Mouse (Mus musculus) heart, embryonic 11.5 days (tissue): ENCODE measurements around the gene Kctd19. TPM values are rescaled to one million over a fixed set of nuclear protein-coding genes. Genes with fewer than 3 reads are reported as not detected.

Experiments
- ATAC-seq: fragments of 200-750 bp; cut with Nextera tagmentation; replicated peaks from 2 replicates; pipeline ENCODE4 v1.8.0; 2017; ENCODE audit warnings: moderate library complexity; ENCODE audit not compliant: insufficient number of reproducible peaks, low FRiP score, low TSS enrichment
- H3K27ac ChIP-seq: fragments of 300-500 bp; sonication (generic); 2 replicates; pipeline ENCODE4 v1.5.1; 2014; ENCODE audit warnings: mild to moderate bottlenecking, low read depth, low read length
- H3K27me3 ChIP-seq: fragments of 300-500 bp; sonication (generic); 2 replicates; pipeline ENCODE4 v1.6.1; 2014; ENCODE audit warnings: mild to moderate bottlenecking, low read length, mixed read lengths; ENCODE audit not compliant: control insufficient read depth, insufficient read depth
- H3K36me3 ChIP-seq: fragments of 300-500 bp; sonication (generic); 2 replicates; pipeline ENCODE4 v1.6.1; 2014; ENCODE audit warnings: mild to moderate bottlenecking, low read length, moderate library complexity, mixed read lengths; ENCODE audit not compliant: control insufficient read depth, insufficient read depth
- H3K4me1 ChIP-seq: fragments of 300-500 bp; sonication (generic); 2 replicates; pipeline ENCODE4 v1.6.1; 2014; ENCODE audit warnings: low read length; ENCODE audit not compliant: control insufficient read depth, insufficient read depth
- H3K4me2 ChIP-seq: fragments of 300-500 bp; sonication (generic); 2 replicates; pipeline ENCODE4 v1.6.1; 2014; ENCODE audit warnings: mild to moderate bottlenecking, moderate library complexity
- H3K4me3 ChIP-seq: fragments of 300-500 bp; sonication (generic); 2 replicates; pipeline ENCODE4 v1.5.1; 2014; ENCODE audit warnings: low read depth, low read length
- H3K9ac ChIP-seq: fragments of 300-500 bp; sonication (generic); 2 replicates; pipeline ENCODE4 v1.6.1; 2014; ENCODE audit warnings: mild to moderate bottlenecking, low read depth, low read length, moderate library complexity
- H3K9me3 ChIP-seq: fragments of 300-500 bp; sonication (generic); replicated peaks from 2 replicates; pipeline ENCODE4 v1.6.1; 2016; ENCODE audit warnings: low read length; ENCODE audit not compliant: control insufficient read depth
- WGBS: fragments of 180-500 bp; shearing (Covaris S2); extraction: QIAGEN DNeasy Blood & Tissue Kit; methylation state at CpG from one replicate; pipeline ENCODE4 v1.1.7; 2014; ENCODE audit not compliant: insufficient replicate concordance; 5-methylcytosine and 5-hydroxymethylcytosine counted together
- polyA plus RNA-seq: library from polyadenylated mRNA; unstranded; fragments of >200 nt; fragmentation: Nextera tagmentation; extraction: Ambion mirVana; gene quantifications from 2 replicates; pipeline ENCODE4 v1.2.1, GENCODE M21; 2014

Gene Kctd19
- polyA plus RNA-seq, 1 experiment from 2014 or later, result not detected

DNA sequence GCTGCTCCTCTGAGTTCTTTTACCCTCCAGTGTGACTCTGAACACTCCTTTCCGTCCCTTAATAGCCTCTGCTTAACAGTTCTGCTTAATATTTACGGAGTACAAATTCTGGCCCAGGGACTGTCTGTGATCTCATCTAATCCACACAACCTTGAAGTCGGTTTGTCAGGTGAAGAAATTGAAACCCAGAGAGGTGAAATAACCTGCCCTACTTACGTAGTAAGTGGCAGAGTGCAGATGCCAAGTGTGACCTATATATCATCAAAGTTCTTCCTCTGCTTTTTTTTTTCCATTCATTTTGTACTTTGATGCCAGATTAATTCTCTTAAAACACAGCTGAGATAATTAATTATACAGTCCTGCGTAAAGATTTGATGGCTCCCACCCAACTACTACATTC is 20.8 kb upstream of the Kctd19 start:
- Histone ChIP-seq H3K9ac (no peak overlapping the region), H3K9me3 (no peaks in the 10 kb centered on the region), H3K36me3 (no peaks in the 10 kb centered on the region), H3K4me3 (no peak overlapping the region), H3K27me3 (no peaks in the 10 kb centered on the region), H3K4me2 (no peak overlapping the region), H3K4me1 (no peaks in the 10 kb centered on the region), H3K27ac (no peak overlapping the region)
- no peak for ATAC-seq
- WGBS, result 75% methylated on average over 5 of the region's 5 CpGs

DNA sequence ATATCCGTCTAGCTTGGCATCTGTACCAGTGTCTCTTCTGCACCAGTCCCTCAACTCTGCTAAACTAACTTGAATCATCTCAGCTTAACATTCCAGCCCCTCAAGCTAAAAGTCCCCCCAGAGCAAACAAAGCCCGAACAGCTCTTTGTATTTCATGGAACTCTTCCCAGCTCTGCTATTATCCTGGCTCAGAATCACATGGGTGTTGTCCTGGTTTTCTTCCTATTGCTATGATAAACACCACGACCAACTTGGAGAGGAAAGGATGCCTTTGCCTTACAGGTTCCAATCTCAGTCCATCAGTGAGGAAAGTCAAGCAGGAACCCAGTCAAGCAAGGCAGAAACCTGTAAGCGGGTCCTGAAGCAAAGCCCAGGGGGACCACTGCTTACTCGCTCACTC is 20.2 kb upstream of the Kctd19 start:
- ATAC-seq, result no peak
- H3K36me3 ChIP-seq, result no peaks in the 10 kb centered on the region
- H3K9me3 ChIP-seq, result no peaks in the 10 kb centered on the region
- H3K27me3 ChIP-seq, result no peaks in the 10 kb centered on the region
- H3K4me1 ChIP-seq, result no peaks in the 10 kb centered on the region
- H3K27ac ChIP-seq, result no peak overlapping the region
- H3K4me3 ChIP-seq, result no peak overlapping the region
- 52% methylated on average over 5 of the region's 5 CpGs for WGBS
- no peak overlapping the region for H3K4me2 ChIP-seq
- H3K9ac ChIP-seq, result no peak overlapping the region

DNA sequence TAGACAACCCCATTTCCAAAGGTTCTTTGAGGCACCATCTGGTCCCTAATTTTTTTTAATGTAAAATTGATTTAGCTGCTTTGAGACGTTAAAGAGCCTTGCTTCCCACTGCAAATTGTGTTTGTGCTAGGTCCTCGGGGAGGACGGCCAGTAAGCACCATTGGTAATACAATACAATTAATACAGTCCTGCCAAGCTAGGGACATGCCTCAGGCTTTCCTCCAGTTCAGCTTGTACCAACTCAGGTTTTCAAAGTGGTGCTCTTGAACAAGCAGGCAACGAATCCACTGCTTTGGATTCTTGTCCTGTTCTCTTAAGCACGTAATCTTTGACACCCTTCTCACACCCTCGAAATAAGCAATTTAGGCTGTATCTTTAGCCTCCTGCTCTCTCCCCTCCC is 19.7 kb upstream of the Kctd19 start:
- H3K9me3 ChIP-seq, result no peaks in the 10 kb centered on the region
- H3K9ac ChIP-seq, result no peak overlapping the region
- no peak overlapping the region for H3K27ac ChIP-seq
- WGBS, result 66% methylated on average over 6 of the region's 6 CpGs
- no peaks in the 10 kb centered on the region for H3K4me1 ChIP-seq
- no peaks in the 10 kb centered on the region for H3K36me3 ChIP-seq
- no peak overlapping the region for H3K4me3 ChIP-seq
- ATAC-seq, result no peak
- no peak overlapping the region for H3K4me2 ChIP-seq
- H3K27me3 ChIP-seq, result no peaks in the 10 kb centered on the region

DNA sequence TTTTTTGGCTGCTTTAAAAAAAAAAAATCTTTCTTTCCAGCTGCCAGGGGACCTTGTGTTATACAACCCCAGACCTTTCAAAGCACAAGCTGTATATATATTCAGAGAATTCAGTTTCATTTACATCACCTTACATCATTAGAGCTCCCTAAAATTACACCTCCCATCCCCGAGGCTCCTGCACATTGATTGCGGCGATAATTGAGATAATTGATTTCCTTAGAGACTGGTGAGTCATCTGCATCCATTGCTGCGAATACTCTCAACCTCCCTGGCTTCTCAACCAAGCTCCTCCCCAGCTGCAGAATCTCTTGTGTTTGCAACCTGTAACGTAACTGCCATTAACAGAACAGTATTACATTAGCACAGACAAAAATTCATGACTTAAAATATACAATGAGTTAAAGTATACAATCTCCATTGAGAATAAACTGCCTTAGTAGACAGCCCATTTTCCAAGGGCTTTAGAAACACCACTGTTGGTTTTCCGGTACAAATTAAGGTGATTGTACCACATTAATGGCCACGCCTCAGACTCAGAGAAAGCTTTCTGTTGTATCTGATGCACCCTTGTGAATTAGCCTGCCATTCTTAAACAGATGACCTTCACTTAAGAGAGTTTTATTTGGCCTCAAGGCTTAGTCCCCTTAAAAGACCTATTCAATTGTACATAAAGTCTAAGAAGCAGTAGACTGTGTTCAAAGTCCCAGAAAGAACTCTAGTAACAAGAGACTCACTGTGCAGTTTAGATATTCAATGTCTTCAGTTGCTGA is 18.6 kb upstream of the Kctd19 start:
- Histone ChIP-seq H3K27me3 (no peaks in the 10 kb centered on the region), H3K4me2 (no peak overlapping the region), H3K4me1 (no peaks in the 10 kb centered on the region), H3K4me3 (no peak overlapping the region), H3K9ac (no peak overlapping the region), H3K27ac (no peak overlapping the region), H3K36me3 (no peaks in the 10 kb centered on the region), H3K9me3 (no peaks in the 10 kb centered on the region)
- ATAC-seq, result no peak
- WGBS, result 65% methylated on average over 7 of the region's 7 CpGs

DNA sequence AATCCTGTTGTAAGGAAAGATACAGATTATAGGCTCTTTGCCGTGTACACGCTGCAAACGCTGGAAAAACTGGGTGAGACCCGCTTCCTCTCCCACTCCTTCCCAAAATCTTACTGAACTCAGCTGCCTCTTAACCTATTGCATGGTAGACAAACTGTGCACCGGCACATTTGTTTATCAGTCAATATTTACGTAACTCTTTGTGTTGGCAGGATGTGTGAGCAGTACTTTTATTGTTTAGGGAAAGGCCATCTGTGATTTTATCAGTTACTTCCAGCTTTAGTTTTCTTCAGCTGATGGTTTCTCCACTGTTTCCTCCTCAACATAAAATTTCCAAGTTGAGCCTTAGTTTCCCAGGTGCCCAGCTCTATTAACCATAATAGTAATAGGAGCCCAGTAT is 13.6 kb upstream of the Kctd19 start:
- Histone ChIP-seq H3K4me2 (no peak overlapping the region), H3K36me3 (no peaks in the 10 kb centered on the region), H3K27ac (no peak overlapping the region), H3K27me3 (no peaks in the 10 kb centered on the region), H3K9me3 (no peaks in the 10 kb centered on the region), H3K4me1 (no peaks in the 10 kb centered on the region), H3K4me3 (no peak overlapping the region), H3K9ac (no peak overlapping the region)
- WGBS, result 57% methylated on average over 6 of the region's 6 CpGs
- no peak for ATAC-seq

DNA sequence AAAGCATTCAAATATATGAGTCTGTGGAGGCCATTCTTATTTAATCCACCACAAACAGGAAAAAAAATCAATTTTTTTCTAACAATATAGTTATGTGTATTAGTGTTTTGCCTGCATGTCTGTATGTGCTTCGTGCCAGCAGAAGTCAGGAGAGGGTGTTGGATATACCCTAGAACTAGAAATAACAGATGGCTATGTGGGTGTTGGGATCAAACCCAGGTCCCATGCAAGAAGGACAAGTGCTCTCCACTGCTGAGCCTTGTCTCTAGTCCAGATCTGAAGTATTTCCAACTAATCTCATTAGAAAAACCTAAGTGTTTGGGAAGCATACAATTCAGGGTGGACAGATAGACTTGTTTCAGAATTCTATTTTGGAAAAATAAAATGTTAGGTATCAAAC is 8.7 kb upstream of the Kctd19 start:
- Histone ChIP-seq H3K4me3 (no peak overlapping the region), H3K36me3 (no peaks in the 10 kb centered on the region), H3K9me3 (no peaks in the 10 kb centered on the region), H3K9ac (no peak overlapping the region), H3K4me1 (no peaks in the 10 kb centered on the region), H3K4me2 (no peak overlapping the region), H3K27ac (no peak overlapping the region), H3K27me3 (no peaks in the 10 kb centered on the region)
- no peak for ATAC-seq
- WGBS, result 62% methylated on average over 1 of the region's 1 CpGs

DNA sequence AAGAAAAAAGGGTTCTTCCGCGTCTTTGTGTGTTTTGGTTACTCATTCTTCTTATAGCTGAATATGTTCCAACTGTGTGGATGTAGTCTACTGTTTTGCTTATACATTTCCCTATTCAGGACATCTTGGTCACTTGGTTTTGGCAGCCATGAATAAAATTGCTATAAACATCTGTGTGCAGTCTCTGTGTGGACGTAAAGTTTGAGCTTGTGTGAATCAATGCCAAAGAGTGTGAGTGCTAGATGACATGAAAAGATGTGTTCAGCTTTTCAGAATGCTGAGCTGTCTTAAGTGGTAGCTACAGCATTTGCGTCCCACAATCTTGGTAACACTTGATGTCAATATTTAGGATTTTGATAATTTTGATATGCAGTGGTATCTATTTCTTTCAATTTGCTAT is 6.5 kb upstream of the Kctd19 start:
- Histone ChIP-seq H3K4me3 (no peak overlapping the region), H3K4me2 (no peak overlapping the region), H3K27ac (no peak overlapping the region), H3K9ac (no peak overlapping the region), H3K9me3 (no peaks in the 10 kb centered on the region), H3K4me1 (no peaks in the 10 kb centered on the region), H3K27me3 (0 out of 2 replicates have a peak, but pooled peaks cover 3% of the 10 kb centered on the region), H3K36me3 (no peaks in the 10 kb centered on the region)
- 83% methylated on average over 4 of the region's 4 CpGs for WGBS
- no peak for ATAC-seq

DNA sequence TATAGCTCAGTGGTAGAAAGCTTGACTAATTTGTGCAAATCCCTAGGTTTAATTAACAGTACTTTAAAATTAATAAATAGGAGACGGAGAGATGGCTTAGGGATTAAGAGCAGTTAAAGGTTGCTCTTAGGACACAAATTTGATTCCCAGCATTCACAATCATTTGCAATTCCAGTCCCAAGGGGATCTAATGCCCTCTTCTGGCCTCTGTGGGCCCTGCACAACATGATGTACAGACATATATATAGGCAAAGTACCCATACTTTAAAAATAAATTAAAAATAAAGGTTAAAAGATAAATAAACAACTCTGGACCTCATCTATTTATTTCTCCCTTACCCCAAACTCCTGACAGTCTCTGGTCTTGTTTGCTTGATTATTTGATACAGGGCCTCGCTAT is 5.7 kb upstream of the Kctd19 start:
- Histone ChIP-seq H3K4me2 (no peak overlapping the region), H3K4me1 (no peaks in the 10 kb centered on the region), H3K9ac (no peak overlapping the region), H3K27me3 (peaks cover 7% of the 10 kb centered on the region), H3K27ac (no peak overlapping the region), H3K4me3 (no peak overlapping the region), H3K9me3 (no peaks in the 10 kb centered on the region), H3K36me3 (no peaks in the 10 kb centered on the region)
- WGBS, result 73% methylated on average over 2 of the region's 2 CpGs
- no peak for ATAC-seq

DNA sequence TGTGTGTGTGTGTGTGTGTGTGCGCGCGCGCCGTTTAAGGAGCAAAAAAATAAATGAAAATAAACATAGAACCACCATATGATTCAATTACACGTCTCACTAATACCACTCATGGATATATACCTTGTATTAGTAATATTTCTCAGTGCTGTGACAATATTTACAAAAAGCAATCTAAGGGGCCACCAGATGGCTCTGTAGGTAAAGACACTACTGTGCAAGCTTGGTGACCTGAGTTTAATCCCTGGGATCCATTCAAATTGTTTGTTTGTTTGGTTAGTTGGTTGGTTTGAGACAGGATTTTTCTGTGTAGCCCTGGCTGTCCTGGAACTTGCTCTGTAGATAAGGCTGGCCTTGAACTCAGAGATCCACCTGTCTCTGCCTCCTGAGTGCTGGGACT is 3.4 kb downstream of the Kctd19 start:
- Histone ChIP-seq H3K9me3 (no peaks in the 10 kb centered on the region), H3K4me1 (peaks cover 7% of the 10 kb centered on the region), H3K36me3 (no peaks in the 10 kb centered on the region), H3K4me3 (no peak overlapping the region), H3K27me3 (peaks cover 21% of the 10 kb centered on the region), H3K9ac (no peak overlapping the region), H3K27ac (no peak overlapping the region), H3K4me2 (no peak overlapping the region)
- ATAC-seq, result no peak
- WGBS, result 91% methylated on average over 6 of the region's 6 CpGs
